Mouse (Mus musculus): ENCODE results near the gene Apobec1. TPM values are rescaled to one million over a fixed set of nuclear protein-coding genes. Genes with fewer than 3 reads are reported as not detected.
"Not testable (repeated sequence)": the region's sequence is repeated elsewhere in the genome, so short reads cannot be mapped to it uniquely, and the experiment has no call there.

The Apobec1 gene
- 2.0 and 2.5 TPM in 2 replicates for polyA plus RNA-seq (2014; fragmentation: Nextera tagmentation; extraction: Ambion mirVana)

DNA sequence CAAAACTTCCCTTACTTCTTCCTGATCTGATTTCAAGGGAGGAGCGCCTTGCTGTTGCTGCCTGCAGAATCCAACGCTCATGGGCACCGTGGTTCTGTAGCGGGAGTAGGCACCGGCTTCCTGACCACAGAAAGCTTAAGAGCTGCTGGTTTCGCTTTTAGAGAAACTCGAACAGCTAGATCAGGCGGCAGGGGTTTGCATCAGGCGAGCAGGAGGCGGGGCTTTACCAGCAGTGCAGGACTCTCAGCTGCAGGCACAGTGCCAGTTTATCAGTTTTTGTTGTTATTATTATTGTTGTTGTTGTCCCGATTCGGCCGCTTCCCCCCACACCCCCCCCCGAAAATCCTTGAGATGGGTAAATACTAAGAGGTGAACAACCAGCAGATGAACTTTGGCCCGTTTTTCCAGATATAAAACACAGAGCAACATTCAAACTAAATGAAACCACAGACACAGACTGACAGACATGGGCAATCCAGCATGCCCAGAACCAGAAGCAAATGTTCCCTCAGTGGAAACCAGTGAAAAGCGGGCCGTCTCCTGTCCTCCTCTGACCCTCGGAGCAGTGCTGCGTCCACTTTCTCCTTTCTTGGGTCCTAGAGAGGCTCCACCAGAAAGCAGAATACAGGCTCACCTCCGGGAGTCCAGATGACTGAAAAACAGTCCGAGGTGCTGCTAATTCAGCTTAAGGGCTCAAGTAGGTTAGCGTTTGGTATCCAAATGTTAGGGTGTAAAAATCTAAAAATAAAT is at the start of gene Apobec1:
Apobec1 (minus strand) TSS at position 203 of the 750 bp plus-strand sequence.
- ATAC-seq (ENCODE audit: low FRiP score) (peak; percentile 82), DNase-seq (ENCODE audit: low spot score, missing footprints) (peak; percentile 92)
- H3K4me3 ChIP-seq (ENCODE audit: low read depth, low read length), result peak within 1 kb of the TSS; percentile 27
- H3K4me1 ChIP-seq (ENCODE audit: control insufficient read depth, insufficient read depth, low read length), result 0 out of 2 replicates have a peak, but pooled peaks cover 2% of the 10 kb centered on the region
- no peak within 1 kb of the TSS; the same call in 1 of the 2 replicates for H3K27ac ChIP-seq (ENCODE audit: low read depth, low read length)
- H3K9ac ChIP-seq (ENCODE audit: low read length), result peak within 1 kb of the TSS; percentile 57
- 11% methylated on average over 22 of the region's 22 CpGs for WGBS
- no peaks in the 10 kb centered on the region for H3K27me3 ChIP-seq (ENCODE audit: control insufficient read depth, insufficient read depth, low read length)
- H3K9me3 ChIP-seq (ENCODE audit: control insufficient read depth, low read length), result no peaks in the 10 kb centered on the region
- peak within 1 kb of the TSS; percentile 51 for H3K4me2 ChIP-seq
- H3K36me3 ChIP-seq (ENCODE audit: control insufficient read depth, insufficient read depth, low read length), result no peaks in the 10 kb centered on the region

DNA sequence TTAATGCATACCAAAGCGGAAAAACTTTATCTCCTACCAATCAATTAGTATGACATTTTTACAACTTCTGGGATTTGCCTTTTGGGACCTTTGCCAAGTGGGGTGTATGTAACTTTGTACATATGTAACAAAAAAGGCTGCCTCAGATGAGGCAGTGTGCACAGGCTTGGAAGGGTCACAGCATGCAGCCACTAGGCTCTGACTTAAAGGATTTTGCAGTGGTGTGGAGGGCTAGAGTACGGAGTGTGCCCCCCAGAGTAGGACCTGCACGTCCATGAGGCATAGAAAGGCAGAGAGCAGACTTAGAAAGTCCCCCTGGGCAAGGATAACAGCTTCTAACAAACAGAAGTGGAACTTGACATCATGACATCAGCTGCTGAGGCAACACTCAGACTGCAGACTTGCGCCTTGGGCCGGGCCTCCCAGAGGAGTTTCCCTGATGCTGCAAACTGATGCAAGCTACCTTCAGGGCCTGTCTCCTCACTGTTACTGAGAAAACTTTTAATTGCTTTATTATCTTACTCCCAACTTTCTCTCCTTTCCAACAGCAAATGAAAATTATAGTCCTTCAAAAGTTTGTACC is 48.2 kb upstream of the Apobec1 start:
- Histone ChIP-seq H3K27me3 (ENCODE audit: control insufficient read depth, insufficient read depth, low read length) (no peaks in the 10 kb centered on the region), H3K4me2 (no peak overlapping the region), H3K4me1 (ENCODE audit: control insufficient read depth, insufficient read depth, low read length) (peaks cover 4% of the 10 kb centered on the region; the same call in 1 of the 2 replicates), H3K9me3 (ENCODE audit: control insufficient read depth, low read length) (no peaks in the 10 kb centered on the region), H3K36me3 (ENCODE audit: control insufficient read depth, insufficient read depth, low read length) (no peaks in the 10 kb centered on the region), H3K27ac (ENCODE audit: low read depth, low read length) (no peak overlapping the region), H3K9ac (ENCODE audit: low read length) (no peak overlapping the region), H3K4me3 (ENCODE audit: low read depth, low read length) (no peak overlapping the region)
- 75% methylated on average over 5 of the region's 5 CpGs for WGBS
- ATAC-seq (ENCODE audit: low FRiP score) (no peak), DNase-seq (ENCODE audit: low spot score, missing footprints) (no peak)

DNA sequence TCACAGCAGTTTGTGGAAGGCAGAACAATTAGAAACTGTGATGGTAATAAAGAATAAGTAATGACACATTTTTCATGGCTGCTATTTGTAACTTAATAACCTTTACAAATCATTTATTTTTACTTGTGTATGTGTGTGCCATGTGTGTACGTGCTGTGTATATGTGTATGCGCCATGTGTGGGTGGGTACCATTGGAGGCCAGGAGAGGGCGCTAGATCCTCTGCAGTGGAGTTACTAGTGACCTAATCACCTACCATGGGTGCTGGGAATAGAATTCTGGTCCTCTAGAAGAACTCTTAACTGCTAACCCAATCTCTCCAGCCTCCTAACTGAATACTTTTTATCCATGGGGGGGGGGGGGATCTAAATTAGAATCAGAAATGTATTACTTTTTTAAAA is 47.7 kb upstream of the Apobec1 start:
- no peak for ATAC-seq (ENCODE audit: low FRiP score)
- no peaks in the 10 kb centered on the region for H3K27me3 ChIP-seq (ENCODE audit: control insufficient read depth, insufficient read depth, low read length)
- H3K9me3 ChIP-seq (ENCODE audit: control insufficient read depth, low read length), result no peaks in the 10 kb centered on the region
- H3K9ac ChIP-seq (ENCODE audit: low read length), result no peak overlapping the region
- no peak overlapping the region for H3K27ac ChIP-seq (ENCODE audit: low read depth, low read length)
- H3K4me1 ChIP-seq (ENCODE audit: control insufficient read depth, insufficient read depth, low read length), result no peaks in the 10 kb centered on the region
- DNase-seq (ENCODE audit: low spot score, missing footprints), result no peak
- 78% methylated on average over 3 of the region's 3 CpGs for WGBS
- no peaks in the 10 kb centered on the region for H3K36me3 ChIP-seq (ENCODE audit: control insufficient read depth, insufficient read depth, low read length)
- no peak overlapping the region for H3K4me2 ChIP-seq
- H3K4me3 ChIP-seq (ENCODE audit: low read depth, low read length), result no peak overlapping the region

DNA sequence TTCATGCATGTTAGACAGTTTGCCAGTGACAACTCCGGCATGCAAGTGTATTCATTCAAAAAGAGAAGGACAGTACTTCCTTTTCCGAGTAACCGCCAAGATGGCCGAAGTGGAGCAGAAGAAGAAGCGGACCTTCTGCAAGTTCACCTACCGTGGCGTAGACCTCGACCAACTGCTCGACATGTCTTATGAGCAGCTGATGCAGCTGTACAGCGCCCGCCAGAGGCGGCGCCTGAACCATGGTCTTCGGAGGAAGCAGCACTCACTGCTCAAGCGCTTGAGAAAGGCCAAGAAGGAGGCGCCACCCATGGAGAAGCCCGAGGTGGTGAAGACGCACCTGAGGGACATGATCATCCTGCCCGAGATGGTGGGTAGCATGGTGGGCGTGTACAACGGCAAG is 42.0 kb upstream of the Apobec1 start:
- H3K27me3 ChIP-seq (ENCODE audit: control insufficient read depth, insufficient read depth, low read length); H3K27ac ChIP-seq (ENCODE audit: low read depth, low read length); H3K4me2 ChIP-seq; ATAC-seq (ENCODE audit: low FRiP score); DNase-seq (ENCODE audit: low spot score, missing footprints); H3K36me3 ChIP-seq (ENCODE audit: control insufficient read depth, insufficient read depth, low read length); H3K4me1 ChIP-seq (ENCODE audit: control insufficient read depth, insufficient read depth, low read length); H3K9ac ChIP-seq (ENCODE audit: low read length); H3K4me3 ChIP-seq (ENCODE audit: low read depth, low read length); H3K9me3 ChIP-seq (ENCODE audit: control insufficient read depth, low read length): not testable (repeated sequence)
- WGBS, result 93% methylated on average over 19 of the region's 21 CpGs

DNA sequence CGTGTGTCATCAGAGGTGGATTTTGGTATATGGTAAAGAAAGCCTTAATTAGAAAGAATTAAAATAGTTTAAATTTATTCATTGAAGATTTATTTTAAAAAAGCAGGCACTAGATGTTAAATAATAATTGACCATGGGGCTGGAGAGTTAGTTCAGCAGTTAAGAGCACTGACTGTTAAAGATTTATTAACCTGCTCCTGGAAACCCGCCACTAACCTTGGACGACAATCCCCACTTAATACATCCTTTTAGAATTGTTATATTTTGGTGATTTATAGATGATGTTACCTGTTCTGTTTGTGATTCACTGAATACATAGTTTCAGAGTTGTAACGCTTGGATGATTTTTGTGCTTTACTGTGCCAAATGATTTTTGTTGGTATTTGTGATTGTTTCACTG is 35.3 kb upstream of the Apobec1 start:
- not testable (repeated sequence) for H3K9ac ChIP-seq (ENCODE audit: low read length); H3K9me3 ChIP-seq (ENCODE audit: control insufficient read depth, low read length); DNase-seq (ENCODE audit: low spot score, missing footprints); H3K4me3 ChIP-seq (ENCODE audit: low read depth, low read length); H3K27ac ChIP-seq (ENCODE audit: low read depth, low read length); H3K4me2 ChIP-seq; ATAC-seq (ENCODE audit: low FRiP score); H3K27me3 ChIP-seq (ENCODE audit: control insufficient read depth, insufficient read depth, low read length); H3K4me1 ChIP-seq (ENCODE audit: control insufficient read depth, insufficient read depth, low read length); H3K36me3 ChIP-seq (ENCODE audit: control insufficient read depth, insufficient read depth, low read length)
- WGBS, result 88% methylated on average over 4 of the region's 4 CpGs

DNA sequence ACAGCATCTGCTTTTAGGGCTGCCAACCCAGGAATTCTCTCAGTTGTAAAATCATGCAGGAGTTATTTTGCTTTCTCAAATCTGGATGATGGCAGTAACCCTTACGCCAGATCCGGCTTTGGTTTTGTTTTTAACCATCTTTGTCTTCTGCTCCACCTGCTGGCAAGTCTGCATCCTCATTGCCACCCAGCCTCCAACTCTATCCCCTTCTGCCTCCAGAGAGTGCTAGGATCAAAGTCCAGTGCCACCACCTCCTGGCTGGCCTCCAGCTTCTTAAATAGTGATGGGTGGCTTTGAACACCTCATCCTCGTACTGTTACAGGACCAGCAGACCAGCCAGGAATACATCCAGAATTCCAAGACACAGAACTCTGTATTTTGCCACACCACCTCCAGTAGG is 34.4 kb upstream of the Apobec1 start:
- DNase-seq (ENCODE audit: low spot score, missing footprints) (no peak), ATAC-seq (ENCODE audit: low FRiP score) (no peak)
- Histone ChIP-seq H3K4me2 (no peak overlapping the region), H3K9me3 (ENCODE audit: control insufficient read depth, low read length) (no peaks in the 10 kb centered on the region), H3K36me3 (ENCODE audit: control insufficient read depth, insufficient read depth, low read length) (no peaks in the 10 kb centered on the region), H3K4me3 (ENCODE audit: low read depth, low read length) (no peak overlapping the region), H3K27ac (ENCODE audit: low read depth, low read length) (no peak overlapping the region), H3K9ac (ENCODE audit: low read length) (no peak overlapping the region), H3K27me3 (ENCODE audit: control insufficient read depth, insufficient read depth, low read length) (no peaks in the 10 kb centered on the region), H3K4me1 (ENCODE audit: control insufficient read depth, insufficient read depth, low read length) (no peaks in the 10 kb centered on the region)
- 80% methylated on average over 3 of the region's 3 CpGs for WGBS

DNA sequence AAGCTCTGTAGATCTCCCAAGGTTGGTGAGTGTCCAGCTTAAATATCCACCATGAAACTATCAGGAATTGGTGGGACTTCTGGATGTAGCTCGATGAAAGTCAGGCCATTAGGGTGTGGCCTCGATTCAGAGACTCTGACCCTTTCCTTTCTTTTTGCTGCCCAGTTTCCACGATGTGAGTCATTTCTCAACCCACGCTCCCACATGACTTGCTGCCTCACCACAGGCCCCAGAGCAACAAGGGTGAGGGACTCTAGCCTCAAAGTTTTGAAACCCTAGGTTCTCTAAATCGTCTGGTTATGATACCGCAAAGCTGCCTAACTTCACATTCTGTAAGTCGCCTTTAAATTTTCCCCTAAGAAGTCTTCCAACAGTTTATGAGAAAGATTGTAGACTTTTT is 33.1 kb upstream of the Apobec1 start:
- Histone ChIP-seq H3K36me3 (ENCODE audit: control insufficient read depth, insufficient read depth, low read length) (no peaks in the 10 kb centered on the region), H3K9me3 (ENCODE audit: control insufficient read depth, low read length) (no peaks in the 10 kb centered on the region), H3K9ac (ENCODE audit: low read length) (no peak overlapping the region), H3K27ac (ENCODE audit: low read depth, low read length) (no peak overlapping the region), H3K27me3 (ENCODE audit: control insufficient read depth, insufficient read depth, low read length) (no peaks in the 10 kb centered on the region), H3K4me2 (no peak overlapping the region), H3K4me1 (ENCODE audit: control insufficient read depth, insufficient read depth, low read length) (no peaks in the 10 kb centered on the region), H3K4me3 (ENCODE audit: low read depth, low read length) (no peak overlapping the region)
- 91% methylated on average over 7 of the region's 7 CpGs for WGBS
- ATAC-seq (ENCODE audit: low FRiP score) (no peak), DNase-seq (ENCODE audit: low spot score, missing footprints) (no peak)

DNA sequence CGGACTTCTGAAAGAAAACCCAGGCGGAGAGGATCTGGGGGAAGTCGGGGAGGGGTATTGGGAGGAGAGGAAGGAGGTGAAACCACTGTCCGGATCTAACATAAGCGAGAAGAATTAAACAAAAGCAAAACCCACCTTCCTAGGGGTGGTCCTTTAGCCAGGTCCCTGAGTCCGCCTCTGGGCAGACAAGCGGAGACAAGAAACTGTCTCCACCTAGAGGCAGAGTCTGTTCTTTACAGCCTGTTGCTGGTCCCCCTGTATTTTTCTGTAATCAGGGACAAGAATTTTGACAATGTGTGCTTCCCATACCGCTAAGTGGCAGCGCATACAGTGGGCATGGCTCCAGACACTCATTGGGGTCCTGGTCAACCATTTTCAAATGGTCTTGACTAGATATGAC is 31.2 kb upstream of the Apobec1 start:
- Histone ChIP-seq H3K36me3 (ENCODE audit: control insufficient read depth, insufficient read depth, low read length) (no peaks in the 10 kb centered on the region), H3K27me3 (ENCODE audit: control insufficient read depth, insufficient read depth, low read length) (no peaks in the 10 kb centered on the region), H3K4me1 (ENCODE audit: control insufficient read depth, insufficient read depth, low read length) (no peaks in the 10 kb centered on the region), H3K9ac (ENCODE audit: low read length) (no peak overlapping the region), H3K4me2 (no peak overlapping the region), H3K27ac (ENCODE audit: low read depth, low read length) (no peak overlapping the region), H3K4me3 (ENCODE audit: low read depth, low read length) (no peak overlapping the region), H3K9me3 (ENCODE audit: control insufficient read depth, low read length) (no peaks in the 10 kb centered on the region)
- no peak for ATAC-seq (ENCODE audit: low FRiP score)
- 56% methylated on average over 9 of the region's 9 CpGs for WGBS
- no peak for DNase-seq (ENCODE audit: low spot score, missing footprints)

DNA sequence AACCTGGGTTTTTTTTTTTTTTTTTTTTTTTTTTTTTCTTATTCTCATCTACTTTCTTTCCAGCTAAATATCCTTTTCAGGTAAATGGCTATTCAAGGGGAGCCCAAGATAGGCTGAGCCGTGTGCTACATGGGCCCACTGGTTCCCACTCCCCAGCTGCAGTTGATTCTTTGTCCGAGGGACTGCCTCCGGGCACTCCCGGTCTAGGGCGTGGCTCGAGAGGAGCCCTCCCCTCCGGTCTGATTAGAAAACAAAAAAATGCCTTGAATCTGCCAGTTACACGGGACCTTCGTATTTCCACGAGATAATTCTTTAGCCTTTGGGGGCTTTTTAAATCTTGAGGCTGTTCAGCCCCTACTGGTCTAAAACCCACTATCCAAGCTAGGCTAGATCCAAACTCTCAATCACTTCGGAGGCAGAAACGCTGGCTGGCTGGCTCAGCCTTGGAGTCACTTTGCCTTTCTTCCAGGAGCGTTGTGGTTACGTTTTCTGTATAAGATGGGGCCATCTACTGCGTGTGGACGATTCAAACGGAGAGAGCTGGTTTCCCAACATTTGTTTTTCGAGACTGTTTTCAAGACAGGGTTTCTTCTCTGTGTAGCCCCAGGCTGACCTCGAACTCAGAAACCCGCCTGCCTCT is 25.3 kb upstream of the Apobec1 start:
- Histone ChIP-seq H3K4me1 (ENCODE audit: control insufficient read depth, insufficient read depth, low read length) (no peaks in the 10 kb centered on the region), H3K27me3 (ENCODE audit: control insufficient read depth, insufficient read depth, low read length) (no peaks in the 10 kb centered on the region), H3K4me3 (ENCODE audit: low read depth, low read length) (no peak overlapping the region), H3K4me2 (no peak overlapping the region), H3K27ac (ENCODE audit: low read depth, low read length) (no peak overlapping the region), H3K36me3 (ENCODE audit: control insufficient read depth, insufficient read depth, low read length) (no peaks in the 10 kb centered on the region), H3K9ac (ENCODE audit: low read length) (no peak overlapping the region), H3K9me3 (ENCODE audit: control insufficient read depth, low read length) (no peaks in the 10 kb centered on the region; the same call in 1 of the 2 replicates)
- peak; percentile 79 for DNase-seq (ENCODE audit: low spot score, missing footprints)
- ATAC-seq (ENCODE audit: low FRiP score), result no peak
- 45% methylated on average over 20 of the region's 20 CpGs for WGBS

All from midbrain, embryonic 11.5 days (tissue).